Mouse (Mus musculus) cerebellum, adult 2 months (tissue): ENCODE measurements around the gene Kifap3.

ENCODE experiments used
- CTCF ChIP-seq: fragments of 200-500 bp; IDR thresholded peaks from 2 replicates; pipeline ENCODE4 v1.5.1; 2011; ENCODE audit warnings: low read depth, mild to moderate bottlenecking, control low read depth, low read length, moderate library complexity, borderline replicate concordance; ENCODE audit not compliant: insufficient read depth
- POLR2A ChIP-seq: fragments of 200-500 bp; IDR thresholded peaks from 2 replicates; pipeline ENCODE4 v1.6.1; 2011; ENCODE audit warnings: low read length, control low read depth, borderline replicate concordance; ENCODE audit not compliant: insufficient read depth

DNA sequence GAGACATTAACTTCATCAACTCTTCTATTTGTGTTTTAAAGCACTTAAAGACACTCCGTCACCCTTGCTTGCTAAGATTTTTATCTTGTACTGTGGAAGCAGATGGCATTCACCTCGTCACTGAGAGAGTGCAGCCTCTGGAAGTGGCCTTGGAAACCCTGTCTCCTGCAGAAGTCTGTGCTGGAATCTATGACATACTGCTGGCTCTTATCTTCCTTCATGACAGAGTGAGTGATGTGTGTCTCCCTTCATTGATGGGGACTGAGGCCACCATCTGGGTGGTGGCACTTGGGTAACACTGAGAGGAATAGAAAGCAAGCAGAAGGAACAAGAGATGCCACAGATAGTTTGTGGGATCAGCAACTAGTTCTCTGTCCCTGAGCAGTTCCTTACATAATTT lies 155.2 kb downstream of the Kifap3 start:
- TF ChIP-seq CTCF (no peak), POLR2A (no peak)
